Mouse (Mus musculus): ENCODE measurements around the gene Caln1.

DNA sequence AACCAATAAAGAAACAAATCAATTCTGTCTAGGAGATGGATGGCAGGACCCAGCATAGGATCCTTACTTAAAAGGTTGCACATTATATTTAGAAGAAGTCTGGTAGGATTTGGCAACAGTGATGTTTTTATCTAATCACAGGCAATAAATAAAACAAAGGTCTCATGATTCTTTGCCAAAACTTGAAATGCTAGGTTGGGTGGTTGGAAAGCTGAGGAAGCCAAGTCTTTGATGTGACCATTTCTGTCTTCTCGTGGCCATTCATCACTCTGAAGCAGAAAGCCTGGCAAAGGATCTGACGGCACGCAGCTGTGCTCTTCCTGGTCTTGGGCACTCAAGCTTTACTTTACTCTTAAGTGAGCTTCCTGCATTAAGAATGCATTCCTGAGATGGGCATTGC, 193.9 kb downstream of the Caln1 start:
- TF ChIP-seq POLR2A (IDR thresholded peaks at IDR 0.05; ENCODE audit: extremely low read depth, insufficient read depth, low read length) = no peak
- no peak for TF ChIP-seq CTCF (IDR thresholded peaks at IDR 0.05; ENCODE audit: low read depth, low read length)

Data from liver, adult 2 months (tissue).